Mouse (Mus musculus) cerebellum, postnatal 10 days (tissue): ENCODE measurements around the gene Pik3r6.

Experiments used
- DNase-seq, 2 experiments: peaks; one replicate each; pipeline ENCODE4 v3.0.0; 2021; ENCODE audit warnings: mixed read lengths in 2 of 2

Pik3r6 gene

GRCm38 (mm10) chr11:68488256-68488824 lies 14.5 kb upstream of the Pik3r6 start:
- no peak for DNase-seq

DNA sequence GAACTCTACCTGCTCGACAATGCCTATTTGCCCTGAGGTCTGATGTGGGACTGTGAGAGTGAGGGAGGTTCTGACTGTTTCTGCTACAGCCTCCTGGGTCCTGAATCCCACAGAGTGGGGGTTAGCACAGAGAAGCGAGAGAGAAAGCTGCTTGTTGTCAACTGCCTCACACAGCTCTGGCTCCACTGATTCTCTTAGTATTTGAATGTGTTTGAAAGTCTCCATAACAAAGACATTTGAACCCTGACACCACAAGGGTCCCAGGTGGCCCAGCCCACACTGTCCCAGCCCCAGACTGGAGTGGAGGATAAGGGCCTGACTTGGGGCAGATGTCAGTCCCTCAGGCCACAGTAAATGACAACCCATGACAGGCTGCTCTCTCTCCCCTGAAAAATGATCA lies 13.6 kb upstream of the Pik3r6 start:
- no peak for DNase-seq

GRCm38 (mm10) chr11:68492592-68492991 lies 10.2 kb upstream of the Pik3r6 start:
- no peak for DNase-seq

- no peak for DNase-seq
Observed at GRCm38 (mm10) chr11:68493760-68494159, 9.1 kb upstream of the Pik3r6 start.

- no peak for DNase-seq
Observed at GRCm38 (mm10) chr11:68497081-68497480, 5.7 kb upstream of the Pik3r6 start.

- DNase-seq = no peak
Observed at GRCm38 (mm10) chr11:68498517-68498916, 4.3 kb upstream of the Pik3r6 start.

GRCm38 (mm10) chr11:68498999-68499699 lies 3.7 kb upstream of the Pik3r6 start:
- DNase-seq = no peak

- DNase-seq = no peak
Observed at GRCm38 (mm10) chr11:68500949-68501350, 1.9 kb upstream of the Pik3r6 start.

DNA sequence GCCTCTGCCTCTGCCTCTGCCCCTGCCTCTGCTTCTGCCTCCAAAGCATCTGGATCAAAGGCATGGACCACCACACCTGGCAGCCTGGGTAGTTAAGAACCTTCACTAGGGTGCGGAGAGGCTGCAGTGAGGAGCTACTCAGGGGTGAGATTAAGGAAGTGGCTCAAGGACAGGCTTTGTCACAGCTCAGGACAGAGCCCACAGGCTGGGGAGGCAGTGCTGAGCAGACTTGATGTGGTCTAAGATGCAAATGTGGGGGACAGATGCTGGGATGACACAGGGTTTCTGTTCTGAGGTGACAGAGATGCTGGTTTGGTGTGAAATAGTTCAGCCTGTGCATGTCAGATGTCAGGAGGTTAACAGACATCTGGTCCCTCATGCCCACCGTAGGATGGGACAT lies 411 bp upstream of the Pik3r6 start:
- DNase-seq = no peak

DNA sequence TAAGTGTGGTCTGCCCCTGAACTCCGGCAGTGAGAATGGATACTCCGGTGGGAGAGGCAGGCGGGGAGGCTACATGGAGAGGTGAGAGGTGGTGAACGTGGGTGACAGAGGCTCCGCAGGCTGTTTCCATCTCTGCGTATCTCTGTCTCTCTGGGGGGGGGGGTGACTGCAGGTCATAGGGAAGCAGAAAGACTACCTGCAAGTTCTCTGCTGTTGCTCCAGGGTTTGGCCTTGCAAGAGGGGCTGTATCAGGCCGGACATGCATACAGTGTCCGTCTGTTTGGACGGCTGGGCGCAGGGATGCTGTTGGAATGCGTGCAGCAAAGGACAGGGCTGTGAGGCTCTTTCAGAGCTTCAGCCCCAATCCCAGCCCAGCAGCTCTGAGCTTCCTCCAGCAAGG lies 2.1 kb downstream of the Pik3r6 start:
- no peak for DNase-seq

DNA sequence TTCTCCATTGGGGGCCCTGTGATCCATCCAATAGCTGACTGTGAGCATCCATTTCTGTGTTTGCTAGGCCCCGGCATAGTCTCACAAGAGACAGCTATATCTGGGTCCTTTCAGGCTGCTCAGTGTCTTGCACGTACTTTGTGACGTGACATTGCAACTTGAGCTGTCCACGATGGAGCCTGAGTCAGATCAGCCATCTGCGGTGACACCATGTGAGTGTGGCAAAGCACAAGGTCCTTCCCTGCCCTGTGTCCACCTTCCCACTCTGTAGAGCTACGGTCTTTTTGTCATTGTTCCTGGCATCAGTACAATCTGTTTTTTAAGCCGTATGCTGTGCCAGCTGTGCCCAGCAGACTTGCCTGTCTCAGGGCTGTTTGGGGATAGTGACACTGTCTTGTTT lies 4.4 kb downstream of the Pik3r6 start:
- no peak for DNase-seq

DNA sequence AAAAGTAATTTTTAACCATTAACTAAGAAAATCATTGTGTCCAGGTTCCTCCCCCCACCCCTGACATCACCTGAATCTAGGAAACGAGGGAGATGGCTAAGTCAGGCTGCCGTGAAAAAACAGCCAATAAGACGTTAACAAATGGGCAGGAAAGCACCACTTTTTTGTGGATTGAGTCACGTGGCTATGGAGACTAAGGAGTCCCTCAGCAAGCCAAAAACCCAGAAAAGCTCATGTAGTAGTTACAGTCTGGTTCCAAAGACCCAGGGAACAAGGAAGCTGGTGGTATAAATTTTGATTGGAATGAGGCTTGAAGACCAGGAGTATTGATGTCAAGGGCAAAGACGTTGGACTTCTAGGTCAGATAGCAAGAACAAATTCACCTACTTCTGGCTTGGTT lies 5.8 kb downstream of the Pik3r6 start:
- DNase-seq = no peak

DNA sequence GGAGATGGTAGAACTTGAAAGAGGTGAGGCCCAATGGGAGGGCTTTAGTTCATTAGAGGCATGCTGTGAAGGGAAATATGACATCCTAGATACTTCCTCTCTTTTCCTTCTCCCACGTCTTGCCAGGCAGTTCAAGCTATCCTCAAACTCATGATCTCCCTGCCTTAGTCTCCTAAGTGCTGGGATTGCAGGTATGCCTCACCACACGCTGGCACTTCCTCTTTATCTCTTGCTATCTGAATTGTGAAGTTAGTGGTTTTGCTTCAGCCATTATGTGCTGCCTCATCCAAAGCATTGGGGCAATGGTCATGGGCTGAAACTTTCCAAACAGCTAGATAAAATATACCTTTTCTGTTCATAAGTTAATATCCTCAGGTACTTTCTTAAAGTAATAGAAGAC lies 6.4 kb downstream of the Pik3r6 start:
- no peak for DNase-seq

DNA sequence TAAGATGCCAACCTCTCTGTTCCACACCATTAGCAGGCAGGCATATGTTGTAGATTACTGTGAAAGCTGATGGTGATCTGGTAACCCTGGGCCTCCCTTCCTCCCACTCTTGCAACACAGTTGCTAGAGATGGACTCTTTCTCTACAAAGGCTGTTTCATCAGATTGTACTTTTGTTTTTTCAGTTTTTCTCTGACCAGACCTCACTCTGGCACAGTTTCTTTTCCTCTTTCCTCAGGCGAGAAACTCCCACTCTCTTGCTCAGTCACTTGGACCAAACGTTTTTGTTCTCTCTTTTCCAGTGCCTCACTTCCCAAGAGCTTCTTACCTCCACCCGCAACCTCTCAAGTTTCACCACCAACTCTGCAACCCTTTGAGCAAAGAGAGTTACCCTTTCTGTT lies 11.2 kb downstream of the Pik3r6 start:
- DNase-seq = no peak

DNA sequence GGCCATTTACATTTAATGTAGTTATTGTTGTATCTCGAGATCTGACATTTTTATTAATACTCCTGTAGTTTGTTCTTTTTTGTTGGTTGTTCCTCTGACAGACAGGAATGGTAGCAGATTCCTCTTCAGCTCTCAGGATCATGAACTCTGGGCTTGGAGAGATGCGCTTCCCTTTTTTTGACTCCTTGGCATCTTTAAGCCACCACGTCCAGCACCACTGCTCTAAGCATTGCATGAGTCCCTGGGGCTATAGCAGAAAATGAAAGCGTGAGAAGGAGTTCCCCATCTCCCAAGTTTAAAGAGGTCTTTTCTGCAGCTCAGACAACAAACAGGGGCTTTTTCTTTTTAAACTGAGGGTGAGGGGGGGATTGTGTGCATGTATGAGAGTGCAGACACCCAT lies 16.5 kb downstream of the Pik3r6 start:
- no peak for DNase-seq

GRCm38 (mm10) chr11:68519815-68520214 lies 17.0 kb downstream of the Pik3r6 start:
- no peak for DNase-seq

DNA sequence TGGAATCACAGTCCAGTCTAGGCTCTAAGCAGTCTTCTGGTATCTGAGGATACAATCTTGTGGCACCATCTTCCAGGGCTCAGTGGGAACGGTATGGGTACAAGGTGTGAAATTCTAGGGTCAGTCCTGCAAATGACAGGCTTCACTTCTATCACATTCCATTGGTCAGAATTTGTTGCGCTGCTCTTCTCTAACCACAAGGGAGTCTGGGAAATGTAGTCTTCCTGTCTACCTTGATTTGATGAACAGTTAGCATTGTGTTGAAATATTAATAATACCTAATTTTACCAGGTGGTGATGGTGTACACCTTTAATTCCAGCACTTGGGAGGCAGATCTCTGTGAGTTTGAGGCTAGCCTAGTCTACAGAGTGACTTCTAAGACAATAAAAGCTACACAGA lies 17.6 kb downstream of the Pik3r6 start:
- DNase-seq = no peak

- DNase-seq = no peak
Observed at GRCm38 (mm10) chr11:68521352-68521751, 18.5 kb downstream of the Pik3r6 start.

- DNase-seq = no peak
Observed at GRCm38 (mm10) chr11:68526441-68526840, 23.6 kb downstream of the Pik3r6 start.

DNA sequence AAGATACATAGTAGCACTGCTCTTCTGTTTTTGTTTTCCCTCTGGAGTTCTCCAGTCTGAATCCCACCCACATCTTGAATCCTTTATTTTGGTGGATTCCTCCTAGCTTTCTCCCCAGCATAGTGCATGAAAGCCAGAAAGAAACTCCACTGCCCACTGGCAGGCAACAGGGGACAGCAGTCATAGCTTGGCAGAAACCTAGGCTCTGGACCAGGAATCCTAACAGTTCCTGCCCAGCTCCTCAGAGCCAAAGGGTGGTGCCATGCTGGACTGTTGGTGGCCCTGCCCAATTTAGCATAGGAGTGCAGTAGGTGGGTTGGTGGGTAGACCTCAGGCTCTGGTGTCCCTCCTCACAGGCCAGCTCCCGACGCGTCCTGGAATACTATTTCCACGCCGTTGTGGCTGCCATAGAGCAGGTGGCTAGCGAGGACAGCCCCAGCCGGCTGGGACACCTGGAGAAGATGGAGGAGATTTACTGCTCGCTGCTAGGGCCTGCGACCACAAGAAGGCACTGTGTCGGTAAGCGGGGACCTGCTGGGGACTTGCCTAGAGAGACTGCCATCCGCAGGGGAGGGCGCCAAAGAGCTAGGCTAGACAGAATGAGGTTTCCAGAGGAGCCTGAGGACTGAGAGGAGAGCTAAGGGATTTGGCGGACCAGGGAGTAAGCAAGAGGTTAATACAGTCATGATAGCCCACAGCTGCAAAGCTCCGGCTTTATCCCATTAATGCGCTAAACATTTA lies 28.4 kb downstream of the Pik3r6 start:
- DNase-seq = peak; percentile 78 to 79

GRCm38 (mm10) chr11:68531941-68532535 lies 29.2 kb downstream of the Pik3r6 start:
- no peak for DNase-seq

DNA sequence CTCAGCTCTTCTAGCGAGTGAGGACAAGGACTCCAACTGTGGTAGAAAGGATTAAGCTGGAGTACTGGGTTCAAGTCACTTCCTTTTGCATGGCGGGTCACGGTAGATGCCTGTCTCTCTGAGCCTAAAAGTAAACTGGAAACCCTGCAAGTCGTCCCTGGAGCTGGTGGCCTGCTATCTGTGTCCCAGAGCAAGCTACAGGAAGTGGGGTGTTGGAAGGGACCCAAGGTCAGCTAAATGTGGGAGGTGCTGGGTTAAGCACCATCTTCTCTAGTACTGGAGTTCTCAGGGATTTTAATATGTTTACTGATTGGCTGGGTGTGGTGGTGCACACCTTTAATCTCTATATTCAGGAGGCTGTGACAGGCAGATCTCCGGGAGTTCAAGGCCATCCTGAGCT lies 30.0 kb downstream of the Pik3r6 start:
- DNase-seq = no peak

GRCm38 (mm10) chr11:68533971-68534475 lies 31.2 kb downstream of the Pik3r6 start:
- peak in 1 of 2 experiments; percentile 21 for DNase-seq

- DNase-seq = no peak
Observed at GRCm38 (mm10) chr11:68536026-68536425, 33.2 kb downstream of the Pik3r6 start.
